Mouse (Mus musculus) embryo, embryonic 11 days (tissue): Measurements from ENCODE around the gene Gm17660.

Experiments used
- DNase-seq: peaks from one replicate; pipeline ENCODE4 v3.0.0-alpha.2; 2015

The Gm17660 gene

GRCm38 (mm10) chr5:104077508-104077907, at the start of gene Gm17660:
Gm17660 (minus strand) TSS chr5:104077608.
- no peak for DNase-seq

GRCm38 (mm10) chr5:104126561-104127320, 49.3 kb upstream of the Gm17660 start:
- no peak for DNase-seq

GRCm38 (mm10) chr5:104124016-104124658, 46.7 kb upstream of the Gm17660 start:
- DNase-seq, result no peak

- no peak for DNase-seq
Measured at GRCm38 (mm10) chr5:104115890-104116289, 38.5 kb upstream of the Gm17660 start.

- DNase-seq, result no peak
Measured at GRCm38 (mm10) chr5:104115118-104115517, 37.7 kb upstream of the Gm17660 start.

- peak; percentile 53 for DNase-seq
Measured at GRCm38 (mm10) chr5:104113491-104114172, 36.2 kb upstream of the Gm17660 start, which contains the start of gene Sparcl1. Sparcl1 (minus strand) TSS chr5:104113733.

GRCm38 (mm10) chr5:104112511-104112910, 35.1 kb upstream of the Gm17660 start:
- DNase-seq, result no peak

GRCm38 (mm10) chr5:104112016-104112415, 34.6 kb upstream of the Gm17660 start:
- DNase-seq, result peak; percentile 72

GRCm38 (mm10) chr5:104110171-104110920, 32.9 kb upstream of the Gm17660 start:
- peak; percentile 85 for DNase-seq

- peak; percentile 69 for DNase-seq
Measured at GRCm38 (mm10) chr5:104109516-104109915, 32.1 kb upstream of the Gm17660 start.

GRCm38 (mm10) chr5:104108879-104109369, 31.5 kb upstream of the Gm17660 start:
- peak; percentile 80 for DNase-seq

- DNase-seq, result peak; percentile 73
Measured at GRCm38 (mm10) chr5:104108127-104108875, 30.9 kb upstream of the Gm17660 start.

- DNase-seq, result no peak
Measured at GRCm38 (mm10) chr5:104104111-104104510, 26.7 kb upstream of the Gm17660 start.

- no peak for DNase-seq
Measured at GRCm38 (mm10) chr5:104103171-104103570, 25.8 kb upstream of the Gm17660 start.

- peak; percentile 60 for DNase-seq
Measured at GRCm38 (mm10) chr5:104101678-104102531, 24.5 kb upstream of the Gm17660 start.

GRCm38 (mm10) chr5:104096078-104096938, 18.9 kb upstream of the Gm17660 start:
- DNase-seq, result no peak

- DNase-seq, result no peak
Measured at GRCm38 (mm10) chr5:104095416-104096077, 18.1 kb upstream of the Gm17660 start.

- no peak for DNase-seq
Measured at GRCm38 (mm10) chr5:104089751-104090150, 12.3 kb upstream of the Gm17660 start.

- DNase-seq, result no peak
Measured at GRCm38 (mm10) chr5:104085366-104085765, 8.0 kb upstream of the Gm17660 start.
